Mouse (Mus musculus) ES-Bruce4 (cell line): ENCODE data around the gene Atxn7l1. TPM values are rescaled to one million over a fixed set of nuclear protein-coding genes. Genes with fewer than 3 reads are reported as not detected.

ENCODE experiments used
- H3K27ac ChIP-seq: 2 replicates; pipeline ENCODE4 v1.5.1; 2012; ENCODE audit warnings: low read length, inconsistent platforms; ENCODE audit not compliant: insufficient read depth
- H3K27me3 ChIP-seq: 2 replicates; pipeline ENCODE4 v1.6.1; 2012; ENCODE audit warnings: mild to moderate bottlenecking, low read length, inconsistent platforms; ENCODE audit not compliant: control insufficient read depth, poor library complexity, insufficient read depth, severe bottlenecking
- H3K36me3 ChIP-seq: 2 replicates; pipeline ENCODE4 v1.6.1; 2012; ENCODE audit warnings: inconsistent platforms, mild to moderate bottlenecking, low read length, moderate library complexity; ENCODE audit not compliant: control insufficient read depth, poor library complexity, insufficient read depth, severe bottlenecking
- H3K4me1 ChIP-seq: one replicate; pipeline ENCODE4 v1.8.1; 2011; ENCODE audit warnings: low read length; ENCODE audit not compliant: control insufficient read depth, insufficient read depth
- H3K4me3 ChIP-seq: 2 replicates; pipeline ENCODE4 v1.5.1; 2011; ENCODE audit warnings: low read depth, mild to moderate bottlenecking, low read length
- H3K9ac ChIP-seq: 2 replicates; pipeline ENCODE4 v1.6.1; 2012; ENCODE audit warnings: low read depth, mild to moderate bottlenecking, inconsistent platforms; ENCODE audit not compliant: poor library complexity, severe bottlenecking
- H3K9me3 ChIP-seq: replicated peaks from 2 replicates; pipeline ENCODE4 v1.6.1; 2012; ENCODE audit warnings: mild to moderate bottlenecking, low read length, inconsistent platforms; ENCODE audit not compliant: control insufficient read depth, poor library complexity, insufficient read depth, severe bottlenecking
- CTCF ChIP-seq: IDR thresholded peaks from one replicate; pipeline ENCODE4 v1.8.1; 2011; ENCODE audit warnings: low read depth, low read length
- EP300 ChIP-seq: IDR thresholded peaks from 2 replicates; pipeline ENCODE4 v1.6.1; 2011; ENCODE audit warnings: low read depth, low read length; ENCODE audit not compliant: insufficient read depth
- POLR2A ChIP-seq: IDR thresholded peaks from one replicate; pipeline ENCODE4 v1.8.1; 2011; ENCODE audit warnings: low read length; ENCODE audit not compliant: insufficient read depth
- polyA plus RNA-seq: library from polyadenylated mRNA; stranded (reverse); fragments of >200 nt; gene quantifications from 2 replicates; pipeline ENCODE4 v1.2.4, GENCODE M21; 2011; ENCODE audit warnings: low read depth; ENCODE audit not compliant: missing spikeins, insufficient read depth, insufficient read length

Gene Atxn7l1
- polyA plus RNA-seq, 1 experiment: 16.1 TPM

DNA sequence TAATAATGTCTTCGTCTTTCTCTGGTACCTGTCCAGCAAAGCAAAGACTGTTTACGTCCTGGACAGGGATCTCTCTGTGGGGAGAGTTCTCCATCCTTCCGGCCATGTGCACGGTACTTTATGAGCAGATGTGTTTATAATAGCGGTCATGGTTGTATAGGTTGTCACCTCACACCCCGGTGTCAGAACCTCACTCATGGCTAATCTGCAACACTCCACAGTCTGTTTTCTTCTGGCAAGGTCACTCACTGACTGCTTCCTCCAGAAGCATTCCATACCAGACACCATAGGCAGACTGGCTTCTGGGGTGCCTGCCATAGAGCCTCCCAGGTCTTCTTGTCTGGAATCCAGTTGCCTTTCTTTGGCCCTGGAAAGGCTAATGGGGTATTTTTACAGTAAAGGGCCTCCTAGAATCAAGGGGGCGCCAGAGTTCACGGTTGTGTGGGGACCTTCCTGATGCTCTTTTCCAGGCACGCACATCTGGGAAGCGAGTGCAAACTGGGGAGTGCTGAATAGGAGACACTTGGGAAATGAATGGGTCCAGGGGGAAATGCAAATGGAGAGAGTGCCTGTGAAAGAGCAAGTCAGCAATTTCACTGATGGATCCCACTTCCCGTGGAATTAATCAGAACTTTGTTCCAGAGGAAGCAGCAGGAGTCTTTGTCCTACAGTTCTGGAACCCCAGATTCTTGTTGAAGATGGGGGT lies 89.0 kb downstream of the Atxn7l1 start:
- no peaks in the 10 kb centered on the region for H3K4me1 ChIP-seq
- H3K36me3 ChIP-seq: no peaks in the 10 kb centered on the region
- H3K9ac ChIP-seq: no peak overlapping the region
- H3K9me3 ChIP-seq: no peaks in the 10 kb centered on the region
- no peak overlapping the region for H3K4me3 ChIP-seq
- TF ChIP-seq POLR2A (no peak), CTCF (peak; percentile 30), EP300 (no peak)
- no peak overlapping the region for H3K27ac ChIP-seq
- no peaks in the 10 kb centered on the region for H3K27me3 ChIP-seq

DNA sequence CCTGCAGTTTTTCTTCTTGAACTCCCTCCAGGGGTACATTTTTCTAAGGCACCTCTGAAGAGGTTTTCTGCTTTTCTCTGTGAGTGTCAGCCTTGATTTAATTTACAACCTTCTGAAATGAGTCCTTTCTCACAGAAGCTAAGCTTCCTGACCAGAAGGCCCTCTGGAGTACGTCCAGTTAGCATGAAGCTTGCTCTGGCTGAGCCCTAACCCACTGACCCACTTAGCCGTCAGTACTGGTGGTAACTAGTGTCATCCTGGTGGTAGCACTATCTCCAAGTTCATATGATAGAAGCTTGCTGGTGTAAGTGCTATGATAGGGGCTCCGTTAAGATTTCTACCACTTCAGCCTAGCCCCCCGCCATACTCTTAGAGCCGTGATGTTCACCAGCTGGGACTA lies 89.6 kb downstream of the Atxn7l1 start:
- Histone ChIP-seq H3K4me3 (no peak overlapping the region), H3K27me3 (no peaks in the 10 kb centered on the region), H3K9me3 (no peaks in the 10 kb centered on the region), H3K4me1 (no peaks in the 10 kb centered on the region), H3K36me3 (no peaks in the 10 kb centered on the region), H3K9ac (no peak overlapping the region), H3K27ac (no peak overlapping the region)
- TF ChIP-seq CTCF (no peak), EP300 (no peak), POLR2A (no peak)

DNA sequence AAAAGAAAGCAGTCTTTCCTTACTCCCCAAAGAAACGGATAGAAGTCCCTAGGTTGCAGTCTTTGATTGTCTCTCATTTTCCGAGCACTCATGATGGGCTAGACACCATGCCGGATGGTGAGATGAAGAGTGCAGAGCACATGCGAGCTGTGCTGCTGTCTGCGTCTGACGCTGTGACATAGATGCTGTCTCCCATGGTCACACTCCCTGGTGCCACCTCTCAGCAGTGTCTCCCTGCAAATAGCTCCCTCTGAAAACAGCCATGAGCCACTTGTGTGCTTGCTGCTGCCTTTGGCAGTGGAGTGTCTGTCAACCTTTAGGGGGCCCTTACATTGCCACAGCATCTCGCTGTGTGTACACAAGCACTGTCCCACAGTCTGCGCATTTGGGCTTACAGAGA lies 95.2 kb downstream of the Atxn7l1 start:
- H3K9ac ChIP-seq: no peak overlapping the region
- H3K27ac ChIP-seq: no peak overlapping the region
- no peaks in the 10 kb centered on the region for H3K36me3 ChIP-seq
- no peak overlapping the region for H3K4me3 ChIP-seq
- no peak for TF ChIP-seq EP300
- TF ChIP-seq CTCF: no peak
- no peak for TF ChIP-seq POLR2A
- H3K4me1 ChIP-seq: no peaks in the 10 kb centered on the region
- H3K27me3 ChIP-seq: no peaks in the 10 kb centered on the region
- H3K9me3 ChIP-seq: no peaks in the 10 kb centered on the region

DNA sequence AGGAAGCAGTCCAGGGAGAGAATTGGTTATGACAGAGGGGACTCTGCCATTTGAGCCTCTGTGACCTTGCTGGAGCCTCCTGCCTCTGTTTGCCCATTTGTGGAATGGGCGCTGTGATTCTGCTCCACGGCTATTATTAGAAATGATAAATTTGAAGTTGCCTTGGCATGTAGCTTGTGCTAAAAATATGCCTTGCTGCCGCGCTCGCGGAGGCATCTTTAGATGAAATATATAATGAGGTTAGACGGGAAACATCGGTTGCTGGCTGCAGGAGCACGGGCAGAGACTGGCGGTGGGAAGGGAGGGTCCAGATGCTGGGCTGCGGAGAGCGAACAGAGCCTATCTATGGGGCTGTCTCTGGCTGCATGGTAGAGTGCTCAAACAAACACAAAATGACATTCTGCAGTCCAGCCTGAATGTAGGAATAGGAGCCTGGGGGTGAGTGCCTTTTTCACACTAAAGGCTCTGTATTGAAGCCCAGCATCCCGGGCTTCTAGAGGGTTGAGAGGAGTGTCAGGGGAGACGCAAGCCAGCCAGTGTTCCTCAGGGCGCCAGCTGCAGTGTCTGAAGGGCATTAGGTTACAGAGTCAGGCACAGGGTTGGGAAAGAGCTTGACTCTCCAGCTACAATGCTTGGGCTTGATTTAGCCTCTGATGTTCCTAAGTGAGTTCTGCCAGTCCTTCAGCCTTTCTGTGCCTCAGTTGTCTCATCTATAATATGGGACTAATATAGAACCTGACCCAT lies 96.8 kb downstream of the Atxn7l1 start:
- no peaks in the 10 kb centered on the region for H3K27me3 ChIP-seq
- TF ChIP-seq EP300 (no peak), POLR2A (no peak), CTCF (no peak)
- H3K27ac ChIP-seq: no peak overlapping the region
- H3K9ac ChIP-seq: no peak overlapping the region
- peak overlapping the region; percentile 42 for H3K4me3 ChIP-seq
- H3K9me3 ChIP-seq: no peaks in the 10 kb centered on the region
- H3K4me1 ChIP-seq: no peaks in the 10 kb centered on the region
- no peaks in the 10 kb centered on the region for H3K36me3 ChIP-seq

DNA sequence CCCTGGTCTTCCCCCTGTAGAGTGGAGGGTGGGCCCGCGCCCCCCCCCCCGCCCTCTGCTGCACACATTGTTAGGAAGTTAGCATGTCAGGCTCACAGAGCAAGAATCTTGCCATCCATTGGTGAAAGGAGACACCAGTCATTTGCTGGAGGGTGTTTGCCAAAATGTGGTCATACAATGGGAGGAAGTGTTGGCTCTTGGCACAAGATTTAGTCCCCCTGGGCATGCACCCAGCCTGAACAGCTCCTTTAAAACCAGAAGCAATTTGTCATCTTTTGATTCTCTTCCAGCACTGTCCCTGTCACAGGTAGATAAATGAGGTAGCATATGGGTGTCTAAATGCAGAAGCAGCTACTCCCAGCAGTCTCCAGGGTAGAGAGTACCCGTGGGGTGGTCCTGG lies 98.0 kb downstream of the Atxn7l1 start:
- TF ChIP-seq EP300 (no peak), POLR2A (no peak)
- Histone ChIP-seq H3K36me3 (no peaks in the 10 kb centered on the region), H3K4me3 (no peak overlapping the region), H3K4me1 (no peaks in the 10 kb centered on the region), H3K27ac (no peak overlapping the region), H3K9me3 (no peaks in the 10 kb centered on the region), H3K9ac (no peak overlapping the region), H3K27me3 (no peaks in the 10 kb centered on the region)

DNA sequence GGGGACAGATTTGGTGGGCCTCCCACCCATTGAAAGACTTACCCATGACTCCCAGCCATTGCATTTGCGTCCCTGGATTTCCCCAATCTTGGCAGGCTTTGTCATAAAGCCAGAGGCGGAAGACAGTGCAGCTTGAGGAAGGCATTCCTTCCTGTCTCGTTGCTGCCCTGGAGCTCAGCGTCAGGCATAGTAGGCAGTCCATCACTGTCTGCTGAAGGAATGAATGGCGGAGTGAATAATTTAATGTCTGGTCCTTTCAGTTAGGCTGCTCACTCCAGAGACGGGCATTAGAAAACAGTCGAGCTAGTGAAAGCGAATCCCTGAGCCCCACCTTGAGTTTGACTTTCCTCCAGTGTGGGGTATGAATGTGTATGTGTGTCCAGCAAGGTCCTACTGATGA lies 99.4 kb downstream of the Atxn7l1 start:
- no peak overlapping the region for H3K27ac ChIP-seq
- H3K36me3 ChIP-seq: no peaks in the 10 kb centered on the region
- no peaks in the 10 kb centered on the region for H3K4me1 ChIP-seq
- H3K27me3 ChIP-seq: no peaks in the 10 kb centered on the region
- TF ChIP-seq EP300 (no peak), CTCF (no peak), POLR2A (no peak)
- no peak overlapping the region for H3K4me3 ChIP-seq
- no peak overlapping the region for H3K9ac ChIP-seq
- H3K9me3 ChIP-seq: no peaks in the 10 kb centered on the region
